Mouse (Mus musculus): ENCODE results near the gene Lcor.

DNA sequence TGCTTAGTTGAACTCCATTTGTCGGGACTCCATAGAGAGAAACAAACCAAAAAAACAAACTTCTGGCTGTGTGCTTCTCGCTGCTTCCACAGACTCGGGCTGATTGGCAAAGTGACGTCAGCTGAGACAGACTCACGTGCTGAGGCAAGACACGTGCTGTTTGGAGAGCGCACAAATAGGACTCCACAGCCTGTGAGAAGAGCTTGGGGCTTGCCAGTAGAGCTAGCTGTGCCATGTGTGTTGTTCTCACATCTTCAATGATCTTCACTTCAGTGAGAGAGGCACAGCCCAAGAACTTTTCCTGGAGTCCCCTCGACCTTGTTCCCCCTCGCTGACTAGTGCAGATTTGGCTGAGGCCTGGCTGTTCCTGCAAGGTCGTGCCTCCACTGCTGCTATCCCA lies 47.1 kb upstream of the Lcor start:
- TF ChIP-seq POLR2A (IDR thresholded peaks at IDR 0.05; ENCODE audit: low read depth, low read length), result no peak
- TF ChIP-seq CTCF (IDR thresholded peaks at IDR 0.05; ENCODE audit: extremely low read depth, insufficient read length, insufficient replicate concordance, low read depth, low read length), result no peak
